Mouse (Mus musculus): ENCODE measurements around the gene Ms4a6c.
"Not testable (repeated sequence)": the region's sequence is repeated elsewhere in the genome, so short reads cannot be mapped to it uniquely, and the experiment has no call there.

The Ms4a6c gene

DNA sequence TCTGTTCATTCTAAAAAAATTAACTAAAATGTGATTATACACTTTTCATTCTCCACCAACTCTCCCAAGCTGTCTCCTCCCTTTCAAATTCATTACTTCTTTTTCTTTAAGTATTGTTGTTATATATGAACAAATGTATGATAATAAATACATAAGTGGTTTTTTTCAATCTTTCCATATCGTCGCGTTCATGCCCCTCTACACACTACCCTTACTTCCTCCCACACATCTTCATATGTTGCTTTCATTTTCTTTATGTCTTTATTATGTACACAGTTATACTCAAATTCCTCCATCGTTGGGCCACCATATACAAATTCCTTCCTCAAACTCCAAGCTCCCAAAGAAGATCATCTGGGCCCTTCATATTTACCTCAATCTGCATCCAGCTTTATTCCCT, 32.2 kb downstream of the Ms4a6c start:
- DNase-seq (ENCODE audit: low spot score in 2 of 2), result no peak

DNA sequence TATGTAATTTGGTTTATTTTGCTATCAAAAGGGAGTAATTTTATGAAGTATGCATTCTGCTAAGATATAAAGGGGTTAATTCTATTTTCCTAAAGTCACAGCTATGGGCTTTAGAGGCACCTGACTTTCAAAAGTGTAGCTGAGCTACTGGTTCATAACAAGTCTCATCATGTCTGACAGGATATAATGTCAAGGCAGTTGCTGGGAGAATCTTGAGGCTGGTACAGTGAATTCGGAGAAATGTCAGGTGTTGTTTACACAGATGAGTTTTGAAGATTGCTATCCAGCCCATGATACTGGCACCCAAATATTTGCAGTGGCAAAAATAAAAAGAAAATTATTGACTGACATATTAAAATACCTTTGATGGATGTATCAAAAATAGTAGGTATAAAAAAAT, 35.7 kb downstream of the Ms4a6c start:
- no peak for DNase-seq (ENCODE audit: low spot score in 2 of 2)

GRCm38 (mm10) chr19:11513458-11513857, 44.3 kb downstream of the Ms4a6c start:
- no peak for DNase-seq (ENCODE audit: low spot score in 2 of 2)

- no peak for DNase-seq (ENCODE audit: low spot score in 2 of 2)
Measured at GRCm38 (mm10) chr19:11516246-11516645, 47.1 kb downstream of the Ms4a6c start, which contains the start of gene Ms4a6b. Ms4a6b (plus strand) TSS chr19:11516512.

DNA sequence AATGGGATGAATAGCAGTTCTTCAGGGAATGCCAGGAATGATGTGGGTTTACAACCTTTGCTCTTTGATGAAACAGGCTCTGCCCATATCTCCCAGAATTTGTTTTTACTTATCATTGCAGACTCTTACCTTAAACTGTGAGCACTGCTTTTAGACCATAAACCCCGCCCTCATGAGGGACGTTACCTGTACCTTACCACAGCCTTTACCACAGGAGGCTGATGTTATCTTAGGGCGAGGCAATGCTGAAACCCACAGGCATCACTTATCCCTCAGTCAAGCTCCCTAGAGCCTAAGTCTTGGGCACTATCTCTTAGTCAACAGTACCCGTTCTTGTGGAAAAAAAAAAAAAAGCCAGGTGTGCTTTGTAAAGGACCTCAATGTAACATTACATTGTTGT, 47.7 kb downstream of the Ms4a6c start:
- no peak for DNase-seq (ENCODE audit: low spot score in 2 of 2)

DNA sequence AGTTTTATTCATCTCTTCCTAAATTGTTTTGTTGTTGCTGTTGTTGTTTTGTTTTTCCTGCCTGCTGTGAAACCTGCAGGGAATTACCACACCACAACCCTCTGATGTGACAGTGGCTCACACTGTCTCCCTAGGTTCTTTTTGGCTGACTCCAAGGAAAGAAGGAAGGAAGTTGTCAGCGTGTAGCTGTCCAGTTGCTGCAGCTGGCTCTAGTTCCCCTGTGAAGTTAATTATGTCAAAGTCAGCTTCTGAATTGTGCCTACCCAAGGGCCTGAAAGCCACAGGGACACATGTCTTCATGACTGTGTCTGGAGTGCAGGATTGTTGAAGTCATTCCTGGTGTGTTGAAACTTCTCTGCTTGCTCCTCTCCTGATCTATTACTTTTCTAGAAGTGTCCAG, 48.2 kb downstream of the Ms4a6c start:
- not testable (repeated sequence) for DNase-seq (ENCODE audit: low spot score in 2 of 2)

DNA sequence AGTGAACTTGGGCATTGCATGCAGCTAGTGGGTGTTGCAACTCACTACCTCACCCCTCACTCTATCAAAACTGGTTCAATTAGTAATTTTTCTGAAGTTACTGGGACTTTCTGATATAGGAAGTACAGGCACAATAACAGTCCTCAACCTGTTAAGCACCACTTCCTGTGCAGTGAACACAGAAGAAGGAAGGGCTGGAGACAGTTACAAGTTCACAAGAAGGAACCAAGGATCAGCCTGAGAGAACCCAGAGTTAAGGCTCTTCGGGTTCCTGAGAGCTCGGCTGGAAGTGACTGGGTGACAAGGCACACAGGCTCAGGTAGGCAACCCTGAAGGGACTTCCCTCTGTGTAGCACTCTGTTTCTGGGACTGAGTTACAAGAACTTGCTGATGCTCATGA, 49.2 kb downstream of the Ms4a6c start:
- not testable (repeated sequence) for DNase-seq (ENCODE audit: low spot score in 2 of 2)

DNA sequence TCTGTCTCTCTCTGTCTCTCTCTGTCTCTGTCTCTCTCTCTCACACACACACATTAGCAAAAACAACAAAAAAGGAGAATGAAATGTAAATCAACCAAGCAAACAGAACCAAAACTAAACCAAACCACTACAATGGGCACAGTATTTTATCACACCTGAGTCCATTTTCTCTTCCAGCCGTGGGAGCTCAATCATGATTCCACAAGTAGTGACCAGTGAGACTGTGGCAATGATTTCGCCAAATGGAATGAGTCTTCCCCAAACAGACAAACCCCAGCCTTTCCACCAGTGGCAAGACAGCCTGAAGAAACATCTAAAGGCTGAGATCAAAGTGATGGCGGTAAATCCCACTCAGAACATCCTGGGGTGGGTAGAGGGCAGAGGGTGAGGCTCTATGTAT, 51.0 kb downstream of the Ms4a6c start:
- no peak for DNase-seq (ENCODE audit: low spot score in 2 of 2)

All from frontal cortex, postnatal 14 days (tissue).